Mouse (Mus musculus) CH12.LX (cell line): ENCODE data around the gene Tbc1d9.

Experiments
- CHD1 ChIP-seq: IDR thresholded peaks from 2 replicates; pipeline ENCODE4 v1.6.1; 2012; ENCODE audit warnings: low read depth, low read length, improper control_type of control experiment, inconsistent platforms
- CTCF ChIP-seq, 2 experiments: IDR thresholded peaks in 1 of 2; conservative IDR thresholded peaks in 1 of 2; 2 replicates each; pipeline ENCODE4 v1.5.1; 2011 to 2012; ENCODE audit warnings: low read depth in 2 of 2, low read length in 2 of 2, improper control_type of control experiment in 1 of 2, inconsistent platforms in 1 of 2, mild to moderate bottlenecking in 1 of 2, moderate library complexity in 1 of 2
- EP300 ChIP-seq: IDR thresholded peaks from 2 replicates; pipeline ENCODE4 v1.6.1; 2011; ENCODE audit warnings: low read length, improper control_type of control experiment
- HCFC1 ChIP-seq: IDR thresholded peaks from 2 replicates; pipeline ENCODE4 v1.6.1; 2012; ENCODE audit warnings: low read depth, mild to moderate bottlenecking, inconsistent platforms, low read length, improper control_type of control experiment
- JUN ChIP-seq: IDR thresholded peaks from 2 replicates; pipeline ENCODE4 v1.6.1; 2011; ENCODE audit warnings: low read depth, mild to moderate bottlenecking, low read length, improper control_type of control experiment, moderate library complexity; ENCODE audit not compliant: insufficient read depth
- MAX ChIP-seq: IDR thresholded peaks from 2 replicates; pipeline ENCODE4 v1.6.1; 2011; ENCODE audit warnings: low read length, improper control_type of control experiment
- NRF1 ChIP-seq: IDR thresholded peaks from 2 replicates; pipeline ENCODE4 v1.6.1; 2014; ENCODE audit warnings: low read depth, mild to moderate bottlenecking, inconsistent platforms, low read length, improper control_type of control experiment, moderate library complexity
- TCF12 ChIP-seq: IDR thresholded peaks from 2 replicates; pipeline ENCODE4 v1.6.1; 2014; ENCODE audit warnings: low read depth, mild to moderate bottlenecking, inconsistent platforms, low read length, improper control_type of control experiment
- USF1 ChIP-seq: IDR thresholded peaks from 2 replicates; pipeline ENCODE4 v1.6.1; 2014; ENCODE audit warnings: low read depth, mild to moderate bottlenecking, inconsistent platforms, low read length, improper control_type of control experiment
- ZC3H11A ChIP-seq: IDR thresholded peaks from 2 replicates; pipeline ENCODE4 v1.6.1; 2012; ENCODE audit warnings: low read depth, mild to moderate bottlenecking, inconsistent platforms, low read length, improper control_type of control experiment
- ZNF384 ChIP-seq: IDR thresholded peaks from 2 replicates; pipeline ENCODE4 v1.6.1; 2012; ENCODE audit warnings: low read depth, low read length, improper control_type of control experiment, inconsistent platforms

- no peak for TF ChIP-seq MAX
- no peak for TF ChIP-seq CHD1
- TF ChIP-seq ZNF384 = no peak
- no peak for TF ChIP-seq EP300
- TF ChIP-seq CTCF (conservative IDR thresholded peaks at IDR 0.05 in 1 of 2, IDR thresholded peaks at IDR 0.05 in 1 of 2; ENCODE audit: low read depth in 2 of 2, low read length in 2 of 2) = no peak
- no peak for TF ChIP-seq HCFC1
- TF ChIP-seq NRF1 = no peak
- no peak for TF ChIP-seq JUN
- no peak for TF ChIP-seq ZC3H11A
- TF ChIP-seq USF1 = no peak
- TF ChIP-seq TCF12 = no peak
Observed at GRCm38 (mm10) chr8:83257631-83258030, 92.5 kb downstream of the Tbc1d9 start.
